Mouse (Mus musculus) heart, embryonic 16.5 days (tissue): ENCODE data around the gene Pifo. TPM values are rescaled to one million over a fixed set of nuclear protein-coding genes. Genes with fewer than 3 reads are reported as not detected.
A peak's percentile ranks its signal among the peaks of the same experiment; 100 is the strongest.
"Not testable (repeated sequence)": the region's sequence is repeated elsewhere in the genome, so short reads cannot be mapped to it uniquely, and the experiment has no call there.

Experiments
- ATAC-seq: fragments of 200-750 bp; cut with Nextera tagmentation; replicated peaks from 2 replicates; pipeline ENCODE4 v1.8.0; 2017; ENCODE audit warnings: moderate number of reproducible peaks; ENCODE audit not compliant: insufficient read depth, low FRiP score; ENCODE audit errors: extremely low read depth
- H3K27ac ChIP-seq: fragments of 300-500 bp; sonication (generic); 2 replicates; pipeline ENCODE4 v1.5.1; 2014; ENCODE audit warnings: mild to moderate bottlenecking, low read length, control low read depth, moderate library complexity
- H3K27me3 ChIP-seq: fragments of 300-500 bp; sonication (generic); 2 replicates; pipeline ENCODE4 v1.6.1; 2014; ENCODE audit warnings: low read length, mixed read lengths; ENCODE audit not compliant: control insufficient read depth, insufficient read depth
- H3K36me3 ChIP-seq: fragments of 300-500 bp; sonication (generic); 2 replicates; pipeline ENCODE4 v1.6.1; 2014; ENCODE audit not compliant: control insufficient read depth, insufficient read depth
- H3K4me1 ChIP-seq: fragments of 300-500 bp; sonication (generic); 2 replicates; pipeline ENCODE4 v1.6.1; 2014; ENCODE audit warnings: low read length, mixed read lengths; ENCODE audit not compliant: control insufficient read depth, insufficient read depth
- H3K4me2 ChIP-seq: fragments of 300-500 bp; sonication (generic); 2 replicates; pipeline ENCODE4 v1.6.1; 2014; ENCODE audit warnings: low read depth, mild to moderate bottlenecking, control low read depth, low read length
- H3K4me3 ChIP-seq: fragments of 300-500 bp; sonication (generic); 2 replicates; pipeline ENCODE4 v1.5.1; 2014; ENCODE audit warnings: mild to moderate bottlenecking, control low read depth, low read length
- H3K9ac ChIP-seq: fragments of 300-500 bp; sonication (generic); 2 replicates; pipeline ENCODE4 v1.6.1; 2014; ENCODE audit warnings: low read length, control low read depth
- H3K9me3 ChIP-seq: fragments of 300-500 bp; sonication (generic); replicated peaks from 2 replicates; pipeline ENCODE4 v1.6.1; 2016; ENCODE audit warnings: low read length; ENCODE audit not compliant: control insufficient read depth
- WGBS: fragments of 180-500 bp; shearing (Covaris S2); extraction: QIAGEN DNeasy Blood & Tissue Kit; methylation state at CpG from one replicate; pipeline ENCODE4 v1.1.7; 2014; 5-methylcytosine and 5-hydroxymethylcytosine counted together
- polyA plus RNA-seq: library from polyadenylated mRNA; unstranded; fragments of >200 nt; fragmentation: Nextera tagmentation; extraction: Ambion mirVana; gene quantifications from 2 replicates; pipeline ENCODE4 v1.2.1, GENCODE M21; 2015

Gene Pifo
- 1.1 and 2.5 TPM in 2 replicates for polyA plus RNA-seq

GRCm38 (mm10) chr3:106014546-106014945 is at the start of gene Pifo:
Pifo (minus strand) TSS chr3:106014646.
- H3K27ac ChIP-seq, result no peak within 1 kb of the TSS
- no peak within 1 kb of the TSS for H3K4me2 ChIP-seq
- no peaks in the 10 kb centered on the region for H3K4me1 ChIP-seq
- no peak within 1 kb of the TSS for H3K4me3 ChIP-seq
- H3K36me3 ChIP-seq, result no peaks in the 10 kb centered on the region
- H3K9me3 ChIP-seq, result no peaks in the 10 kb centered on the region
- ATAC-seq, result no peak
- no peaks in the 10 kb centered on the region for H3K27me3 ChIP-seq
- no peak within 1 kb of the TSS for H3K9ac ChIP-seq
- WGBS, result 78% methylated on average over 2 of the region's 2 CpGs

GRCm38 (mm10) chr3:106057966-106058365 is 43.5 kb upstream of the Pifo start:
- H3K36me3 ChIP-seq, result no peaks in the 10 kb centered on the region
- H3K4me2 ChIP-seq, result no peak overlapping the region
- no peak overlapping the region for H3K9ac ChIP-seq
- no peak overlapping the region for H3K4me3 ChIP-seq
- H3K9me3 ChIP-seq, result no peaks in the 10 kb centered on the region
- no peak for ATAC-seq
- 61% methylated on average over 3 of the region's 3 CpGs for WGBS
- no peaks in the 10 kb centered on the region for H3K27me3 ChIP-seq
- no peaks in the 10 kb centered on the region for H3K4me1 ChIP-seq
- H3K27ac ChIP-seq, result no peak overlapping the region

- H3K4me3 ChIP-seq, result no peak overlapping the region
- no peaks in the 10 kb centered on the region for H3K36me3 ChIP-seq
- no peak overlapping the region for H3K4me2 ChIP-seq
- no peaks in the 10 kb centered on the region for H3K9me3 ChIP-seq
- no peaks in the 10 kb centered on the region for H3K27me3 ChIP-seq
- WGBS, result 47% methylated on average over 18 of the region's 18 CpGs
- no peak for ATAC-seq
- H3K4me1 ChIP-seq, result no peaks in the 10 kb centered on the region
- H3K27ac ChIP-seq, result no peak overlapping the region
- H3K9ac ChIP-seq, result no peak overlapping the region
These were observed 37.5 kb upstream of the Pifo start for GRCm38 (mm10) chr3:106051896-106052295.

- Histone ChIP-seq H3K4me3 (no peak overlapping the region), H3K9me3 (no peaks in the 10 kb centered on the region), H3K4me2 (no peak overlapping the region), H3K36me3 (no peaks in the 10 kb centered on the region), H3K4me1 (no peaks in the 10 kb centered on the region), H3K27ac (no peak overlapping the region), H3K27me3 (no peaks in the 10 kb centered on the region), H3K9ac (no peak overlapping the region)
- no peak for ATAC-seq
- WGBS, result 61% methylated on average over 2 of the region's 2 CpGs
These were observed 25.9 kb upstream of the Pifo start for GRCm38 (mm10) chr3:106040306-106040705.

- ATAC-seq, result no peak
- H3K4me3 ChIP-seq, result no peak within 1 kb of the TSS
- WGBS, result 68% methylated on average over 1 of the region's 1 CpGs
- H3K27ac ChIP-seq, result no peak within 1 kb of the TSS
- no peak within 1 kb of the TSS for H3K9ac ChIP-seq
- H3K4me2 ChIP-seq, result no peak within 1 kb of the TSS
- H3K36me3 ChIP-seq, result no peaks in the 10 kb centered on the region
- H3K27me3 ChIP-seq, result no peaks in the 10 kb centered on the region
- H3K4me1 ChIP-seq, result no peaks in the 10 kb centered on the region
- no peaks in the 10 kb centered on the region for H3K9me3 ChIP-seq
These were observed 18.3 kb upstream of the Pifo start, which contains the start of gene Chil5 for GRCm38 (mm10) chr3:106032781-106033180. Chil5 (minus strand) TSS chr3:106032814.

- ATAC-seq, result no peak
- no peak overlapping the region for H3K4me2 ChIP-seq
- H3K27ac ChIP-seq, result no peak overlapping the region
- H3K36me3 ChIP-seq, result no peaks in the 10 kb centered on the region
- 73% methylated on average over 2 of the region's 2 CpGs for WGBS
- no peak overlapping the region for H3K9ac ChIP-seq
- no peaks in the 10 kb centered on the region for H3K9me3 ChIP-seq
- H3K4me3 ChIP-seq, result no peak overlapping the region
- H3K4me1 ChIP-seq, result no peaks in the 10 kb centered on the region
- no peaks in the 10 kb centered on the region for H3K27me3 ChIP-seq
These were observed 9.7 kb upstream of the Pifo start for GRCm38 (mm10) chr3:106024135-106024534.

- no peaks in the 10 kb centered on the region for H3K9me3 ChIP-seq
- H3K9ac ChIP-seq, result no peak overlapping the region
- no peak overlapping the region for H3K4me3 ChIP-seq
- no peak overlapping the region for H3K27ac ChIP-seq
- H3K4me2 ChIP-seq, result no peak overlapping the region
- H3K4me1 ChIP-seq, result no peaks in the 10 kb centered on the region
- H3K36me3 ChIP-seq, result no peaks in the 10 kb centered on the region
- no peaks in the 10 kb centered on the region for H3K27me3 ChIP-seq
- no peak for ATAC-seq
These were observed 7.4 kb upstream of the Pifo start for GRCm38 (mm10) chr3:106021840-106022239.

GRCm38 (mm10) chr3:106003360-106003759 is 11.1 kb downstream of the Pifo start:
- not testable (repeated sequence) for H3K27me3 ChIP-seq, H3K36me3 ChIP-seq, H3K27ac ChIP-seq, H3K4me3 ChIP-seq, H3K9me3 ChIP-seq, H3K9ac ChIP-seq, H3K4me2 ChIP-seq, ATAC-seq, H3K4me1 ChIP-seq
- 52% methylated on average over 10 of the region's 10 CpGs for WGBS

- Histone ChIP-seq H3K27ac (no peak overlapping the region), H3K9me3 (no peaks in the 10 kb centered on the region), H3K36me3 (no peaks in the 10 kb centered on the region), H3K27me3 (no peaks in the 10 kb centered on the region), H3K4me2 (peak overlapping the region; percentile 60), H3K4me3 (peak overlapping the region; percentile 33), H3K4me1 (peaks cover 8% of the 10 kb centered on the region), H3K9ac (no peak overlapping the region)
- ATAC-seq, result peak; percentile 63; the same call in 1 of the 2 replicates
- WGBS, result 21% methylated on average over 17 of the region's 17 CpGs
These were observed 12.8 kb downstream of the Pifo start for GRCm38 (mm10) chr3:106001416-106002370.
